Mouse (Mus musculus): Measurements from ENCODE around the gene Akr1cl. TPM values are rescaled to one million over a fixed set of nuclear protein-coding genes. Genes with fewer than 3 reads are reported as not detected.

Gene Akr1cl
- polyA plus RNA-seq (2014; fragmentation: Illumina TruSeq; extraction: RNeasy Lipid Tissue Mini Kit (QIAGEN cat#74804); ENCODE audit: low replicate concordance) = not detected

DNA sequence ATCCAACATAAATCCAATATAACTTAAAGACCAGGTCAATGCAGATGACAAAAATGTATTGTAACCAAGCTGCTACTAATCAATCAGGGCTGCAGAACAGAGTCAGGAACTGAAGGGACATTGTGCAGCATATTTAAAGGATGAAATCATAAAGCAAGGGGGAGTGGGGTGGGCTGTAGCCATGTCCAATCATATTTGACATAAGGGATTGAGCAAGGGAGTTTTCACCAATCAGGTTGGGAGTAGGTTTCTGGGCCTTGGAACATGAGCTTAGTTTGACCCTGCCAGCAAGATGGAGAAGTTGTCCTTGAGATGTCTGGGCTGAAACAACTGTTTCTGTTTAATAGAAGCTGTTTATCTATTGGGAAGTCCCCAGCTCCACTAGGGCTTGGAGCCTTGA, at the start of gene Akr1cl:
Akr1cl (minus strand) TSS at position 119 of the 400 bp plus-strand sequence.

DNA sequence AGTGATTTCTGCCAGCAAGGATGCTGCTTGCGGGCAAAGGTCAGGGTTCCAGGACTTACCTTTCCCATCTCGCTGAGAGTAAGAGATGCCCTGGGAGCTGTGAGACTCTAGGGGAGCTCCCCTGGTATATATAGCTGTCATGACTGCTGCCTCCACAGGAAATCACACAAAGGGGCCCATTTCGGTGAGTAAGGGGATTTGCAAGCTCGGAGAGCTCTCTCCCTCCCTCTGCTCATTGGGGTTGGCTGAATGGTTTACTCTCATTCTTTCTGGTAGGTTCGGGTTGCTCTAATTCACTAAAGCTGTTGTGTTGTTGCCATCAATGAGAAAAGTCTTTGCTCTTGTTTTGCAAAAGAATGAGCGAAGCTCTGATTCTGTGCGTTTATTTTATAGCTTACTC, 49.6 kb upstream of the Akr1cl start, which contains the start of gene Crygb:
Crygb (minus strand) TSS at position 101 of the 400 bp plus-strand sequence.

DNA sequence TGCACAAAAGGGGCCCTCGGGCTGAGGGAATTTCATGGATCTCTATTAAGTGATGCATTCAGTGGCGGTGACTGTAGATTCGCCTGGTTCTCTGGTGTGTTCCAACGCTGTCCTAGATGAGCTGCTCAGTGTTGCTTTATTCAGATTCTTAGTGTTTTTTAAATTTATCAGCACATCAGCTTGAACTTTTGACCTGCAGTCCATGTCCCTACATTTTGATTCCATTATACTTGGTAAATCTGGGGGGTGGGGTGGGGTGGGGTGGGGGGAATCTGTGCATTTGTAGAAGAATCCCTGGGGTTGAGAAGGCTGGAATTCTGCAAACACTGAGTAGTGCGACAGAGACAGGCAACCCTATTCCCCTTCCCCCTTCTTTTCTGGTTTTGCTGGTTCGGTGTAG, 41.0 kb upstream of the Akr1cl start, which contains the start of gene Crygc:
Crygc (minus strand) TSS at position 101 of the 400 bp plus-strand sequence.

DNA sequence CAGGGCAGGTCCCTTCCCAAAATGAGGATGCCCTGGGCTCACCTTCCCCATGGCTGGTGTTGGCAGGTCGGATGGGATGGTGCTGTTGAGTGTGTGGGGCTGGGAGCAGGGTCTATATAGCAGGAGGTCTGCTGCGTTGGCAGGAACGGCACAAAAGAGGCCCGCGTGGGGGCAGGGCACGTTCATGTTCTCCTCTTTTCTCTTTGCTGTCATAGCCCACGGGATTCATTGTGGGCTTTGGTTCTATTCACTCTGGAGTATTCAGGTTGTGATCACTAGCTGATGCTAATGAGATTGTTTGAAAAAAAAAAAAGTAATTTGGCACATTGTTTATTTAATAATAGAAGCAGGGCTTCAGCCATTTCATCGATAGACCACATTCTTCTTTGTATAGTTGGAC, 30.8 kb upstream of the Akr1cl start, which contains the start of gene Crygd:
Crygd (minus strand) TSS at position 101 of the 400 bp plus-strand sequence.

DNA sequence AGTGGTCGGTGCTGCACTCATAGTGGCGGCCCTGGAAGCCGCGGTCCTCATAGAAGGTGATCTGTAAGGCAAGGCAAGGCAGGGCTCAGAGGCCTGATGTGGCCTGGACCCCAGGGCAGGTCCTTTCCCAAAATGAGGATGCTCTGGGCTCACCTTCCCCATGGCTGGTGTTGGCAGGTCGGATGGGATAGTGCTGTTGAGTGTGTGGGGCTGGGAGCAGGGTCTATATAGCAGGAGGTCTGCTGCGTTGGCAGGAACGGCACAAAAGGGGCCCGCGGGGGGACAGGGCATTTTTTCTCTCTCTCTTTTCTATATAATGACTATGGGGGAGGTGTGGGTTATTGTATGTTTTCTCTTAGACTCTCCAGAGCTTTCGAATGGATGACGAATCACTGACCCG, 18.4 kb upstream of the Akr1cl start, which contains the start of gene Cryge:
Cryge (minus strand) TSS at position 198 of the 400 bp plus-strand sequence.

Other genes starting within 250 kb of the Akr1cl start
- 3.6 TPM for gene Plekhm3, start 75.9 kb downstream of the Akr1cl start, polyA plus RNA-seq (2014; fragmentation: Illumina TruSeq; extraction: RNeasy Lipid Tissue Mini Kit (QIAGEN cat#74804); ENCODE audit: low replicate concordance)
- not detected for gene Cryge, start 18.4 kb upstream of the Akr1cl start, polyA plus RNA-seq (2014; fragmentation: Illumina TruSeq; extraction: RNeasy Lipid Tissue Mini Kit (QIAGEN cat#74804); ENCODE audit: low replicate concordance)
- gene Crygd, start 30.7 kb upstream of the Akr1cl start, polyA plus RNA-seq (2014; fragmentation: Illumina TruSeq; extraction: RNeasy Lipid Tissue Mini Kit (QIAGEN cat#74804); ENCODE audit: low replicate concordance) = not detected
- not detected for gene Crygc, start 40.9 kb upstream of the Akr1cl start, polyA plus RNA-seq (2014; fragmentation: Illumina TruSeq; extraction: RNeasy Lipid Tissue Mini Kit (QIAGEN cat#74804); ENCODE audit: low replicate concordance)
- not detected for gene Crygb, start 49.5 kb upstream of the Akr1cl start, polyA plus RNA-seq (2014; fragmentation: Illumina TruSeq; extraction: RNeasy Lipid Tissue Mini Kit (QIAGEN cat#74804); ENCODE audit: low replicate concordance)
- gene Cryga, start 70.6 kb upstream of the Akr1cl start, polyA plus RNA-seq (2014; fragmentation: Illumina TruSeq; extraction: RNeasy Lipid Tissue Mini Kit (QIAGEN cat#74804); ENCODE audit: low replicate concordance) = not detected
- gene Gm28845, start 86.8 kb upstream of the Akr1cl start, polyA plus RNA-seq (2014; fragmentation: Illumina TruSeq; extraction: RNeasy Lipid Tissue Mini Kit (QIAGEN cat#74804); ENCODE audit: low replicate concordance) = not detected
- gene D630023F18Rik, start 90.5 kb upstream of the Akr1cl start, polyA plus RNA-seq (2014; fragmentation: Illumina TruSeq; extraction: RNeasy Lipid Tissue Mini Kit (QIAGEN cat#74804); ENCODE audit: low replicate concordance) = 2.7 TPM
- 1,050 TPM for gene Idh1, start 153.7 kb upstream of the Akr1cl start, polyA plus RNA-seq (2014; fragmentation: Illumina TruSeq; extraction: RNeasy Lipid Tissue Mini Kit (QIAGEN cat#74804); ENCODE audit: low replicate concordance)
- gene Pikfyve, start 153.9 kb upstream of the Akr1cl start, polyA plus RNA-seq (2014; fragmentation: Illumina TruSeq; extraction: RNeasy Lipid Tissue Mini Kit (QIAGEN cat#74804); ENCODE audit: low replicate concordance) = 14.5 TPM
- gene Pth2r, start 249.3 kb upstream of the Akr1cl start, polyA plus RNA-seq (2014; fragmentation: Illumina TruSeq; extraction: RNeasy Lipid Tissue Mini Kit (QIAGEN cat#74804); ENCODE audit: low replicate concordance) = not detected

Measured in small intestine, adult 10 weeks (tissue).